Mouse (Mus musculus): ENCODE measurements around the gene Iqgap3. TPM values are rescaled to one million over a fixed set of nuclear protein-coding genes. Genes with fewer than 3 reads are reported as not detected.

Gene Iqgap3
- polyA plus RNA-seq, 1 experiment from 2014 or later = 26.8 TPM

DNA sequence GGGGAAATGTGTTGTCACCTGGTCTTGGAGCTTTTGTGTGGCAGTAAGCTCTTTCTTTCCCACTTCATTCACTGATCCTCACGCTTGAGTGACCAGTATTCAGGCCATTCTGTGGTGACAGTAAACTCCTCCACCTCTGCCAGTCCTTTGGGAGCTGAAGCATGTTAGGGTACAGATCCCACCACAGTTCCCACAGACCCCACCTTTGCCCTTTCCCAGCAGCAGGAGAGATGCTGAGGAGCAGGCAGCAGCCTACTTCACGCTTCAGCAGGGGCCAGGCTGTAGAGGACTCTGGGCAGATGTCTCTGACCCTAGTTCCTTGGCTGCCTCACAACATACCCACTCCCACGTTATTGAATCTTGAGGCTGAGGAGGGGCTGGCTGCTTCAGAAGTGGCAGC, 82.5 kb downstream of the Iqgap3 start:
- H3K4me2 ChIP-seq (ENCODE audit: low read depth, low read length, severe bottlenecking) = no peak overlapping the region
- no peaks in the 10 kb centered on the region for H3K27me3 ChIP-seq (ENCODE audit: control insufficient read depth, insufficient read depth, low read length)
- no peak overlapping the region for H3K27ac ChIP-seq (ENCODE audit: low read depth, low read length)
- H3K4me1 ChIP-seq (replicated peaks; ENCODE audit: control insufficient read depth, insufficient read depth, low read length) = 0 out of 2 replicates have a peak, but pooled peaks cover 3% of the 10 kb centered on the region
- ATAC-seq (replicated peaks; ENCODE audit: low FRiP score) = no peak
- 41% methylated on average over 3 of the region's 3 CpGs for WGBS
- DNase-seq (ENCODE audit: low spot score) = no peak
- H3K36me3 ChIP-seq (ENCODE audit: control insufficient read depth, insufficient read depth, low read length) = peaks cover 2% of the 10 kb centered on the region; the same call in 1 of the 2 replicates
- no peak overlapping the region for H3K4me3 ChIP-seq (ENCODE audit: low read depth, low read length)
- H3K9me3 ChIP-seq (ENCODE audit: control insufficient read depth, low read length) = no peaks in the 10 kb centered on the region
- no peak overlapping the region for H3K9ac ChIP-seq (ENCODE audit: low read length)

- Histone ChIP-seq H3K4me2 (ENCODE audit: low read depth, low read length, severe bottlenecking) (no peak overlapping the region), H3K9me3 (ENCODE audit: control insufficient read depth, low read length) (no peaks in the 10 kb centered on the region), H3K4me3 (ENCODE audit: low read depth, low read length) (no peak overlapping the region), H3K36me3 (ENCODE audit: control insufficient read depth, insufficient read depth, low read length) (peaks cover 2% of the 10 kb centered on the region; the same call in 1 of the 2 replicates), H3K4me1 (replicated peaks; ENCODE audit: control insufficient read depth, insufficient read depth, low read length) (0 out of 2 replicates have a peak, but pooled peaks cover 3% of the 10 kb centered on the region), H3K9ac (ENCODE audit: low read length) (no peak overlapping the region), H3K27ac (ENCODE audit: low read depth, low read length) (no peak overlapping the region), H3K27me3 (ENCODE audit: control insufficient read depth, insufficient read depth, low read length) (no peaks in the 10 kb centered on the region)
- DNase-seq (ENCODE audit: low spot score) (no peak), ATAC-seq (replicated peaks; ENCODE audit: low FRiP score) (no peak)
- 94% methylated on average over 5 of the region's 5 CpGs for WGBS
Measured at GRCm38 (mm10) chr3:88166056-88166455, 84.3 kb downstream of the Iqgap3 start.

DNA sequence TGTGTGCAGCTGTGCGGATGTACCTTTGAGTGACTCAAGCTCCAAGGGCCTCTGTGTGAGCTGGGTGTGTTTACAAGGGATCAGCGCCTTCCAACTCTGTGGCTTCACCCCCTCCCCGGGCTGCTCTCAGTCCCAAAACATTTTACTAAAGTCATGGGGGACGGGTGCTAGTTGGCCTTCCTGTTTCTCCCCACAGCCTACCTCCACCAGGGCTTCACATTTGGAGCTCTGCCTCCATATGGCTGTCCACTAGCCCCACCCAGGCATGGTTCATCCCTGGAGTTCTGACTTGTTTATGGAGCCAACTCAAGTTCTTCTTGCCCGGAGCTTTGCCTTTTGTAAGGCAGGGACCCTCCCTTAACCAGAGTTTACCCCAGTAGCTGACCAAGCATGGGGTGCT, 88.6 kb downstream of the Iqgap3 start:
- Histone ChIP-seq H3K9ac (ENCODE audit: low read length) (no peak overlapping the region), H3K4me3 (ENCODE audit: low read depth, low read length) (no peak overlapping the region), H3K36me3 (ENCODE audit: control insufficient read depth, insufficient read depth, low read length) (peaks cover 2% of the 10 kb centered on the region; the same call in 1 of the 2 replicates), H3K27me3 (ENCODE audit: control insufficient read depth, insufficient read depth, low read length) (no peaks in the 10 kb centered on the region), H3K4me2 (ENCODE audit: low read depth, low read length, severe bottlenecking) (no peak overlapping the region), H3K9me3 (ENCODE audit: control insufficient read depth, low read length) (no peaks in the 10 kb centered on the region), H3K4me1 (replicated peaks; ENCODE audit: control insufficient read depth, insufficient read depth, low read length) (no peaks in the 10 kb centered on the region), H3K27ac (ENCODE audit: low read depth, low read length) (no peak overlapping the region)
- 86% methylated on average over 5 of the region's 5 CpGs for WGBS
- ATAC-seq (replicated peaks; ENCODE audit: low FRiP score) (no peak), DNase-seq (ENCODE audit: low spot score) (no peak)

Other genes starting within 250 kb of the Iqgap3 start
- not detected in 2 replicates for gene Sh2d2a, start 235.2 kb upstream of the Iqgap3 start, polyA plus RNA-seq (2014; fragmentation: Nextera tagmentation; extraction: Ambion mirVana)
- gene Prcc, start 196.4 kb upstream of the Iqgap3 start, polyA plus RNA-seq (2014; fragmentation: Nextera tagmentation; extraction: Ambion mirVana) = 19.6 and 22.3 TPM in 2 replicates
- gene Hdgf, start 175.7 kb upstream of the Iqgap3 start, polyA plus RNA-seq (2014; fragmentation: Nextera tagmentation; extraction: Ambion mirVana) = 325 and 329 TPM in 2 replicates
- gene Mrpl24, start 162.5 kb upstream of the Iqgap3 start, polyA plus RNA-seq (2014; fragmentation: Nextera tagmentation; extraction: Ambion mirVana) = 69.4 and 74.5 TPM in 2 replicates
- 73.9 and 78.7 TPM in 2 replicates for gene Isg20l2, start 151.7 kb upstream of the Iqgap3 start, polyA plus RNA-seq (2014; fragmentation: Nextera tagmentation; extraction: Ambion mirVana)
- gene Rrnad1, start 151.3 kb upstream of the Iqgap3 start, polyA plus RNA-seq (2014; fragmentation: Nextera tagmentation; extraction: Ambion mirVana) = 22.2 and 23.2 TPM in 2 replicates
- gene Crabp2, start 133.3 kb upstream of the Iqgap3 start, polyA plus RNA-seq (2014; fragmentation: Nextera tagmentation; extraction: Ambion mirVana) = 409 and 417 TPM in 2 replicates
- 92.0 and 99.9 TPM in 2 replicates for gene Nes, start 110.9 kb upstream of the Iqgap3 start, polyA plus RNA-seq (2014; fragmentation: Nextera tagmentation; extraction: Ambion mirVana)
- gene Bcan, start 81.7 kb upstream of the Iqgap3 start, polyA plus RNA-seq (2014; fragmentation: Nextera tagmentation; extraction: Ambion mirVana) = 0.52 and 0.72 TPM in 2 replicates
- 0.27 and 0.39 TPM in 2 replicates for gene Hapln2, start 54.4 kb upstream of the Iqgap3 start, polyA plus RNA-seq (2014; fragmentation: Nextera tagmentation; extraction: Ambion mirVana)
- 32.8 and 39.0 TPM in 2 replicates for gene Gpatch4, start 38.9 kb upstream of the Iqgap3 start, polyA plus RNA-seq (2014; fragmentation: Nextera tagmentation; extraction: Ambion mirVana)
- 123 and 130 TPM in 2 replicates for gene Naxe, start 23.5 kb upstream of the Iqgap3 start, polyA plus RNA-seq (2014; fragmentation: Nextera tagmentation; extraction: Ambion mirVana)
- not detected in 2 replicates for gene Ttc24, start 3.7 kb upstream of the Iqgap3 start, polyA plus RNA-seq (2014; fragmentation: Nextera tagmentation; extraction: Ambion mirVana)
- 17.3 and 19.7 TPM in 2 replicates for gene Mef2d, start 60.4 kb downstream of the Iqgap3 start, polyA plus RNA-seq (2014; fragmentation: Nextera tagmentation; extraction: Ambion mirVana)
- gene Rhbg, start 172.7 kb downstream of the Iqgap3 start, polyA plus RNA-seq (2014; fragmentation: Nextera tagmentation; extraction: Ambion mirVana) = 0.36 TPM in 1 of 2 replicates, not detected in the other
- 0.16 TPM in 1 of 2 replicates, not detected in the other for gene Gm38392, start 205.2 kb downstream of the Iqgap3 start, polyA plus RNA-seq (2014; fragmentation: Nextera tagmentation; extraction: Ambion mirVana)
- 10.4 and 12.2 TPM in 2 replicates for gene Tsacc, start 215.0 kb downstream of the Iqgap3 start, polyA plus RNA-seq (2014; fragmentation: Nextera tagmentation; extraction: Ambion mirVana)
- gene Cct3, start 215.1 kb downstream of the Iqgap3 start, polyA plus RNA-seq (2014; fragmentation: Nextera tagmentation; extraction: Ambion mirVana) = 725 and 780 TPM in 2 replicates
- 77.2 and 87.2 TPM in 2 replicates for gene Glmp, start 243.1 kb downstream of the Iqgap3 start, polyA plus RNA-seq (2014; fragmentation: Nextera tagmentation; extraction: Ambion mirVana)